Mouse (Mus musculus): ENCODE measurements at regions not wholly inside any gene's neighbourhood (a gene's known extent, or its start where the extent isn't known, plus 50 kb on each side); places are given as distances from the start of the nearest gene placed in this dataset.
A peak's percentile ranks its signal among the peaks of the same experiment; 100 is the strongest.

DNA sequence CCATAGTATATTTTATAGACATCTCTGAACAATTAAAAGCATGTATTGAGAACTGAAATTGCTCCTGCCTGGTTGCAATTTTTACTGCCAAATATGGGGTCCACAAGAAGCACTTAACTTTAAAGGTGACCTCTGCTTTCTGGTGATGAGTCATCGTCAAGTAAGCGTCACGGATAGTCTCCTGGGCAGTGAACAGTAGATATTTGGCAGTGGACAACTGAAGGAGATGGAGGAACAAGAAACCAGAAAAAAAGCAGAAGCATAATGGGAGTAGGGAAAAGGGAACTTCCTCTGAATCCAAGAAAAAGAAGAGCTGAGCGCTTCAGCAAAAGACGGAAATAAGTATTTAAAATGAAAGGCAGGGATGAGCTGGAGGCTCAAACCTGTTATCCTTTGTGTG, 199.3 kb downstream of the Sox4 start:
- DNase-seq: no peak

DNA sequence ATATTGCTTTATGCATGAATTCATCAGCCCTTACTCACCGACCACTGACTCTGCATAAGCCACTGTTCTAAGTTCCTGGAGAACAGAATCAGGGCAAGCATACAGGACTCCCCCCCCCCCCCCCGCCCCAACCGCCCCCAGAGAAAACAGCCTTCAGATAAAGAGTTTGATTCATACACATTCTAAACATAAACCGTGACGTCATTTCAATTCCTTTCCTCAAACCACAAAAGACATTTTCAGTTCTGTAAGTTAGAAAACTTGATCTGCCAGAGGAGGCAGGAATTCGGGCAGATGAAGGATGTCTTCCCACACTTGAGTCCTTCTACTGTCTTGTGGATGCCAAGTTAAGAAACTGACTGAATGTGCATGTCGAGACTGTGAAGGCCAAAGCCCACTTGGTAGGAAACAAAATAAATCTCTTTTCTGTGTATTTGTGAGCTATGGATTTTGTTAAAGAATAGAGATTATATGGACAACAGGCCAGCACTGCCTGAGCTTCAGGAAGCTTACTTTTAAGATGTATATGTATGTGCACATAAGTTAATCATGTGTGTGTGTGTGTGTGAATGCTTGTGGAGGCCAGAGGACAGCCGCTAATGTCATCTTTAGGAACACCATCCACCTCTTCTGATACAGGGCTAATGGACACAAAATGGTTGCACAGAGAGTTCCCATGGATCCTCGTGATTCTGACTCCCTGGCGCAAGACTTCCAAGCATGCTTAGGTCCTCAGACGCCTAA, 202.4 kb downstream of the Sox4 start:
- DNase-seq: no peak

DNA sequence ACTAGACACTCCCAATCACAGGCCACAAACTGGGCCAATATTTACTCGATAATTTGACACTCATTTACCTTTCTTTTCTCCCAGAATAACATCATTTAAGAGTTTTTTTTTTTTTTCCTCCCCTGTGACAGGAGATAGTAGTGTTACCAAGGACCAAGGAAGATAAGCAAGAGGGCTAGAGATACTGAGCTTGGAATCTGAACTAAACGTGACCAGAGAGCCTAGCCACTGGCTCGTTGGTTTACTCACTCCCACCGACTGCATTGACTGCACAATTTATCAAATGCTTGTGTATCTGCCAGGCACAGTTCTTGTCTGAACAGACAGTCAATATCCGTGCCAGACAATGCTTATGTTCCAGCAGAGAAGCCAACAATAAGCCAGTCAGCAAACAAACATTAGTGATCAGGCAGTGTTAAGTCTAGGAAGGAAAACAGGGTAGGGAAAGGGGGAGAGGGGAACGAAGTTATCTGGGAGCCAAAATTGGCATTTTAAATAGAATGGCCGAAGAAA, 213.3 kb downstream of the Sox4 start:
- no peak for DNase-seq

DNA sequence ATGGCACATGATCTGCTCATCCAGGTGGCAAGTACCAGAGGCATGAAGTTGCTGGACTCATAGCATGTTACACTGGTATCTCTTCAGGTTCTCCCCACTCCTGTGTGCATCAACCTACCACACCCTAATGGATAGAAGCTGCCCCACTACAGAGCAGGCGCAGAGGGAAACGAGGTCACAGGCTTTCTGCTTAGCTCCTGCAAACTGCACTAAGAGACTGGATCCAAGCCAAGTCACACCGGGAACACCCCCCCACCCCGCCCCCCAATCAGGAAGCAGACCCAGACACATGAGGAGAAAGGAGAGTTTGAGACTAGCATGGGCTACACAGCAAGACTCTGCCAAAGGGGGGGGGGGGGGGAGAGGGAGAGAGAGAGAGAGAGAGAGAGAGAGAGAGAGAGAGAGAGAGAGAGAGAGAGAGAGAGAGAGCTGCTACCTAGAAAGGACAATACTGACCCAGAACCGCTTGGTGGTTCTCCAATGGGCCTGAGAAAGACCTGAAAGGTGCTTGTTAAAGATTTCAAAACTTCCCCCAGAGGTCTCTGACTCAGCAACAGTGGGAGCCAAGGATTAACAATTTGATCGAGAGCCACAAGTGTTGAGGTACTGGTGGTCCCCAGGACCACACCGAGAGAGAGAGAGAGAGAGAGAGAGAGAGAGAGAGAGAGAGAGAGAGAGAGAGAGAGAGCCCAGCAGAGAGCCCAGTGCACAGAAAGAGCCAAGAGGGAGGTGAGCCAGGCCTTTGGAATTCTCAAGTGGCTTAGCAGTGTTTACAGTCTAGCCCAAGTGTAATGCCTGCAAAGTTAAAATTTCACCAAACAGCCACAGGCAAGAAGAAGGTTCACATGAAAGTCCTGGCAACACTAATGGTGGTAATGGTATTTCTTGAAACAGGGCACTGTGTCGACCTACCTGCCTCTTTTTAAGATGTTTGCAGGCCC, 215.1 kb downstream of the Sox4 start:
- DNase-seq: no peak

DNA sequence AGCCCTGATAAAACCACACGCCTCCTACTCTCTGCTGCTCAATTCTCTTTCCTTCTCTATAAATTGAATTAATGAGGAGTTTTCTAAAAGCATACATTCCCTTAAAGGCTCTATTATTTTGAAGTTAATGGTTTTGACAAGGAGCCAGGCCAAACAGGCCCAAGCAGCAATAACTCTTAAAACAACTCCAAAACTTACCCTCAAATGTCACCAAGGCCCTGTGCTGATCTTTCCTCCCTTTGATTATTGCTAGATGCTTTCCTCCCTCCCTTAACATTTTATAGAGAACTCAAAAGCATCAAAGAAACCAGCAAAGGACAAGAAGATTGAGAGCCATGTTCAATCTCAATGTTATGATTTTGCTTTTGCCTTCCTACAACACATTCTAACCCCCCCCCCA, 221.0 kb downstream of the Sox4 start:
- no peak for DNase-seq

DNA sequence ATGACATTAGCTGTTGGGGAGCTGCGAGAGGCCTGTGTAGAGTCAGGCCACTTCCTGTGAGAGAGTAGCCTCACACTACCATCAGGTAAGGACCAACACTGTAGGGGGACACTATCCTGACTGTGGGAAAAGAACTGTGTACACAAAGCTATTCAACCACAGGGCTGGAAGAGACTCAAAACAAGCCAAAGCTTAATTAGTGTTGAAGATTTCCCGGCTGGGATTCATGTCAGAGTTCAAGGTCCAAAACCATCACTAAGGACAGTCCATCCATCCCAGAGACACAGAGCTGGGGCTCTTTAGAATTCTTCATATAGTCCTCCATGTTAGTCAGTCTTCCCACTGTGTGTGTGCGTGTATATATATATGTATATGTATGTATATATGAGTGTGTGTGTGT, 221.5 kb downstream of the Sox4 start:
- DNase-seq: no peak

DNA sequence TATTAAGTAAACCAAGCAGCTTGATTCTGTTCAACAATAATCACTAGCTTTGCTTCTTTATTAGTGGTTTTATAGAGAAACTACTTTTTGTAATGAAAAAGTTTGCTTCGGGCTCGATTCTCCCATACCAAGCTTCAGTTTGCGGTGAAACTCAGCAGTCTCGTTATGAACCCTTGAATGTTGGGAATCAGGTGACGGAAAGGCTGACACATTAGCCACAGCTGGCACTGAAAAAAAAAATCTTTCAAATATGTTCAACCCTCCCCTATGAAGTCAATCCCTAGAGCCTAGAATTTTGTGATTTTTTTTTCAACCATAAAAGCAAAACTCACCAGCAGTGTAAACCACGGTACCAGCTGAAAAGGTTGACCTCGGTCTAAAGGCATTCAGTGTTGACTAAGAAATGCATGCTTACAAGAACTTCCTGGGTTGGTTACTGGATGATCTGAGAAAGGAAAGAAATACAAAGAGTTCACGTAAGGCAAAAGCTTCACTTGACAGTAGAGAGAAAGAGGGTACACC, 223.4 kb downstream of the Sox4 start:
- DNase-seq: no peak

DNA sequence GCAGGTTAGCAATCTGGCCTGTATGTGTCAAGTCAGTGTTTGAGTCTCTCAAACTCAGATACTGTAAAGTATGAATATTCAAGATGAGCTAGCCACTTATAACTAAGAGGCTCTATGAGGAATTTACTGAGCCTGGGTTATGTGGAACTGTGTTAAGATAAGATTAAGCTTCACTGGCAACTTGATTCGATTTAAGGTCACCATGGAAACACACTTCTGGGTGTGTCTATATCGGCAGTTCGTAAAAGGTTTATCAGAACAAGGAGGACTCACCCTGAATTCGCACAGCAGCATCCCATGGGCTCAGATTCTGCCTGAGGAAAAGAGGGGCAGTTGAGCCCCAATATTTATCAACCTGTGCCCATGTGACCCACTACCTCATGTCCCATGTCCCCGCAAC, 224.7 kb downstream of the Sox4 start:
- no peak for DNase-seq

DNA sequence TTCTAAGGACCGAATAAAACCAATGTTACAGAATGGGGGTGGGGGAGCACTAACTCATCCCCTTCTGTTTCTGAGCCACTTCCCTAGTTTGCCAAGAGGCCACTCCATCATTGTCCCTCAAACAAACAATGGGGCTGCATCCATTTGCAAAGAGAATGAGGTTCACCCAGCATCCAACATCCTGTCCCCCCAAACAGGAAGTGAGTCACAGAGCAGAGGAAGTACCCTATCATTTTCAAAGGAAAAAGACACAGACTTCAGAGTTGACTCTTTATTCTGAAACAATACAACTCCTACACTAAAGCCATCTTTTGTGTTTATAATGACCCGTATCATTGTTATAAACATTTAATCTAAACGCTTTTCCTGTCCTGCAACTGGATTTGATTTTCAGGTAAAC, 229.2 kb downstream of the Sox4 start:
- peak; percentile 41 for DNase-seq

DNA sequence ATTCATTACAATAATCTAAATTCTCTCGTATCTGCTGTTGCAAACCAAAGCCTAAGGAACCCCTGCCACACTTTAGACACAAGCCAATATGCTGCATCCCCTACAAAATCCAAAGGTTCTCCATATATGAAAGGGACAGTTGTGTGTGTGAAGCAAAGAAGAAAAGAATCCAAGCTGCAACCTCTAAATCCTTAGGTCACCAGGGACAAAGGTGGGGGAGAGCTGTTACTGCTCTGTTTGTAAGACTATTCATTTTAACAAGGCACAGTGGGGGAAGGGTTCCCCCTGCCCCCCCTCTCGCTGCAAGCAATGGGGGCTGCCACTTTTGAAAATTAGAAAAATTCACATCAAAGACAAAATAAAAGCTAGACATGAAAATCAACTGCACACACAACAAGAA, 231.4 kb downstream of the Sox4 start:
- no peak for DNase-seq

DNA sequence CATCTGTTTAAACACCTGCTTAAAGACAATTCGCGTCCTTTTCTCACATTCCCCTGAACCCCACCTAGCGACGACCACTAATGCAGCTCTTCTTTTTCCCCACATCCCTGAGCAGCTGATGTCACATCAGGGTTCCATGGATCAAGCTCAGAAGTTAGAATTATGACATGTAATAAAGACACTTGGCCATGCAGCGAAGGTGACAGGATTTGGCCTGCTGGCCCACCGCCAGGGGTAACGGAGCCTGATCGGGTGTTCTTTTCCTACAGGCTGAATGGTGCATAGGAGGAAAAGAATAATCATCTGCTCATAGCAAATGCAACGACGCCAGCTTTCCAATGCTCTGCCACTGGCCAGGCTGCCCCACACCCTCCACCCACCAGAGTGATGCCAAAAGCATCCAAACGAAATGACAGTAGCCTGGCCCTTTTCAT, 231.9 kb downstream of the Sox4 start:
- no peak for DNase-seq

DNA sequence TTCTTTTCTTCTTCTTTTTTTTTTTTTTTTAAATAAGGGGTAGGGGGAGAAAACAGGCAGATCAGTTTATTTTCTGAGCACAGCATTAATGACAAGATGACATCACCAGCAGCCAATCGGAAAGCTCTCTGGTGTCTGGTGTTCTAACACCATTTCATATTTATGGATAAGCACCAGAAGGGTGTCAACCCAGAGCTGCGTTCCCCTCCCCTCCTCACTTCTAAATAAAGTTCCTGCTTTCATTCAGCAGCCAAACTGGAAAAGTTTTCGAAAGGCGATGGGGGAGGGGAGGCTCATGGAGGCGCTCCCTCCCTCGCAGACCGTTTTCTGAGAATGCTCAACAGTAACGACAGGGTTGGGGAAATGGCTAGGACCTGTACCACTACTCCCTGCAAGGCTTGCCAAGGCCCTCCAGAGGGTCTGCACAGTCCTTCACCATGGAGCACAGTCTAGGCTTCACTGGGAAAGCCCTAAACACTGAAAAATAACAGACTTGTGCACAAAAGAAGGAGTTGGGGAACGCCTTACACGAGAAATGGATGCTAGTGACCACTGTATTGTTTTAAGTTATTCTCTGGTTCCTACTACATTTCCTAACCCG, 232.8 kb downstream of the Sox4 start:
- DNase-seq: no peak

DNA sequence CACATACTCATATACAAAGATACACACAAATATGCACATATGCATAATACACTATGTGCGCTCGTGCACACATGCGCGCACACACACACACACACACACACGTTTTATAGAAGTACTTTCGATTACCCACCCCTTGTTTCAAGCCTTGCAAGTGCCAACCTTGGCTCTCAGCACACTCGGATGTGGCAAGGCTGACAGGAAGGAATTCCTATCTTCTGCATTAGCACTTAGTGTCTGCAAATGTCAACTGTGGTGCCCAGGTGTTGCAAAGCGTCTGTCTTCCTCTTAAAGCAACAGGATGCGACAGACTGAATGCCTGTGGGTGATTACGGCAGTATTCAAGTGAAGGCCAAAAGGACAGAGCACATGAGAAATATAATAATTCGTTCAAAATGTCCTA, 233.3 kb downstream of the Sox4 start:
- no peak for DNase-seq

DNA sequence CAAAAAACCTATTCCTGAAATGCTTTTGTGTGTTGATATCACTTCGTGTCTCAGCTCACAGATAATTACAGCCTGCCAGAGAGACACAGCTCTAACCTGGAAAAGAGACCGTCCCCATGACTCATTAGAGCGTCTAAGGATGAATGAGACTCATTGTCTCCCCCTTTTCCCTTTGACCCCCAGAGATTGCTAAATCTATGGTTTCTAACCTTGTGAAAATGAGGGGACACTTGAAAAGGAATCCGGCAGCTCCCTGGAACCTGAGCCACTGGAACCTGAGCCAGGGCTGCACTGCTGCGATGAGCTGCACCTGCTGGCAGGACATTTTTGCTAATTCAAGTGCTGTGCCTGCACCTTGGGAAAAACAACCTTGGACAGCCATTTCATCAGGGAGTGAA, 234.6 kb downstream of the Sox4 start:
- DNase-seq: no peak

DNA sequence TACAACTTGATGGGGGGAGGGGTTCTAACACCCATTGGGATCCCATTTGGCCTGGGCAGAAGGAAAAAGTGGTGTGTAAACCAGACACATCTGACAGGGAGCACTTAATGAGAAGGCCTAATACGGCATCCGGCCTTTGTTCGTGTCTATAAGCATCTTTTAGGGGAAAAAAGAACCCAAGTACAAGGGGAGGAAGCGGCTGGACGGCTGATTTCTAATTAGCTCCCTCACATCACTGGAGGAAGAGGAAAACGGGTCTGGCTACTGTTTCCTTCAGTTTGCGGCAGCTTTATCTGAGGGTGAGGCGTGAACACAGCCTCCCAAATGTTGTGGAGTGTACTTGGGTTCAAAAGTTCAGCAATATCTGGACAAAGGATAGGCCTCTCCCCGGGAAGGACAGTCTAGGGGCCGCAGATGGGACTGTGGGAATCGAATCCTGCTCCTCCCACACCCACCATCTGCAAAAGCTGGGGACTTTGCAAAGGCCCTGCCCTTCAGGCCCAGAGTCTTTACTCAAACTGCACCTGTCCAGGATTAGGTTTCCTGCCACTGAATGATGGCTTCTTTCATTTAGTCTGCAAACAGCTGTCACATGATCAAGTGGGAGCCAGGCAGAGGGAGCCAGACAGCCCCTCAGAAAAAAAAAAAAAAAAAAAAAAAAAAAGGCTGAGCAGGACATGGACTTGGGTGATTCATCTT, 235.2 kb downstream of the Sox4 start:
- peak; percentile 19 for DNase-seq

DNA sequence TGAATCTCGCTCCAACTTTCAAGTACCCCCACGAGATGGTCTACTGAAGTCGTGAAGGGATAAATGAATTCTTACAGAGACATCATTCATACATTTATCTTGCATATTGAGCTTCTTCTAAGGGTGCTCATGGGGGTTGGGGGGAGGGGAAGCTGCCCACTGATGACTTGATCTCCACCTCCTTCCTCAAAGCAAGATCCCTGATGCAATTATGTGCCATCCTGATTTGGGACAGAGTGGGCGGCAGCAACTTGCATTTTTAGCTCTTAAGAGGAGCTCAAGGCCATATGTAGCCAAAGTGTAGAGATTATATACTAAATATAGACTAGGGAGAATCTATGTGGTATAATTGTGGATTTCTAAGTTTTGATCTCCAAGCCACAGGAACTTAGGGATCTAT, 236.1 kb downstream of the Sox4 start:
- no peak for DNase-seq

DNA sequence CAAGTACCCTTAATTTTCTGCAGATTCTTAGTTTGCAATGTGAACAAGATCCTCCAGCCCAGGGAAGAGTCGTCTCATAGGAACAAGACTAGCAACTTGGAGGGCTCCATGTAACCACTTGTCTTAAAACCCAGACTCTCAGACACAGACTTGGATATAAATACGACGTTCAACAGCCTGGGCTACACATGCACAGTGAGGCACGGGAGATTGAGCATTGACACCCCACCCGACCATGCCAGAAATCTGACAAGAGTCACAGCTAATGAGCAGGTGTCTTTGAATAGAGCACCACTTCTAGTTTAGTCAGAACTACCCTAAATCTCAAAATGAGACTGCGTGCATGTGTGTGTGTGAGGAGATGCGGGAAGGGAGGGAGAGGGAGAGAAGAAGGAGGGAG, 243.5 kb downstream of the Sox4 start:
- no peak for DNase-seq

DNA sequence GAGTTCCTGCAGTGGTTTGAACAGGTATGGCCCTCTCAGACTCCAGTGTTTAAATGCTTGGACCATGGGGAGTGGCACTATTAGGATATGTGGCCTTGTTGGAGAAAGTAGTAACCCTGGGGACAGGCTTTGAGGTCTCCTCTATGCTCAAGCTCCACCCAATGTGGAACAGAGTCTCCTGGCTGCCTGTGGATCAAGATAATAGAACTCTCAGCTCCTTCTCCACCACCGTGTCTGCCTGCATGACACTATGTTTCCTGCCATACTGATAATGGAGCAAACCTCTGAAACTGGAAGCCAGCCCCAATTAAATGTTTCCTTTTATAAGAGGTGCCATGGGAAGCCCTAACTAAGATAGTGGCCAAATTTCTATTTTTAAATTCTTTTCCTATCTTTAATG, 252.2 kb downstream of the Sox4 start:
- no peak for DNase-seq

DNA sequence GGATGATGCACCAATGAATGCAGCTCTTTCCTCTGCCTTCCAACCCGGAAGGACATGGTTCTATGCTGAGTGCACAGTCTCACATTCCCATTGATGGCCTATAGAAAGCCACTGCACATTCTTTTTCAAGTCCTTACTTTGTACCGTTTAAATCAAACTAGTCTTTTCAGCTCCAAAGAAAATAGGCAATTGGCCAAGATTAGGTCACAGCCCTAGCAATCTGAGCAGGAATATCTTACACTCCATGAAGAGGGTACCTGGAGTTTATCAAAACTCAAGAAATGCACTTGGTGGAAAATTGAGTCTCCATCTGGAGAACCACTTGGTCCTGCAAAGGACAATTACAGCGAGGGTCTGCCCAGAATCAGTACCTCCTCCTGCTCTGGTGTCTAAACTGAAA, 253.4 kb downstream of the Sox4 start:
- no peak for DNase-seq

DNA sequence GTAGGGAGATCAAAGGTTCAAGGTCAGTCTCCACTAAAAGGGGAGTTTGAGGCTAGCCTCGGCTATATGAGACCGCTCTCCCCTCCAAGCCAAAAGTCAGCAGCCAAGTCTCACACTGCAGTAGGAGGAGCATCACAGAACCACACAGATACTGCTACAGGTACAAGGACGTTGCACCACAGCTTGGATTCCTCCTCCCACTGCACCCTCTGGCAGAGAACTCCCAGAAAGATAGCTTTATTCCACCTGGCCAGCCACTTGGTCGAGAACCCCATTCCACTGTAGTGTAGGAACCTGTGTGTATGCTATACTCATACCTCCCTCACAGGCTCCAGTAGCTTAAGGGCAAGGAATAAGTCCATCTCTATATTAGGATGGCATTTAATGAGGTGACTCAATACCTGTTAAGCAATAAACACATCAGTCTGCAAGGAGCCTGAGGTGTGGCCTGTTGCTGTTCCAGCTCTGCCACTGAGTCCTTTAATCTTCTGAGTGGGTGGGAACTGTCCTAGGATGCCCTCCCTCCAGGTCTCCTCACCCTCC, 254.0 kb downstream of the Sox4 start:
- no peak for DNase-seq

DNA sequence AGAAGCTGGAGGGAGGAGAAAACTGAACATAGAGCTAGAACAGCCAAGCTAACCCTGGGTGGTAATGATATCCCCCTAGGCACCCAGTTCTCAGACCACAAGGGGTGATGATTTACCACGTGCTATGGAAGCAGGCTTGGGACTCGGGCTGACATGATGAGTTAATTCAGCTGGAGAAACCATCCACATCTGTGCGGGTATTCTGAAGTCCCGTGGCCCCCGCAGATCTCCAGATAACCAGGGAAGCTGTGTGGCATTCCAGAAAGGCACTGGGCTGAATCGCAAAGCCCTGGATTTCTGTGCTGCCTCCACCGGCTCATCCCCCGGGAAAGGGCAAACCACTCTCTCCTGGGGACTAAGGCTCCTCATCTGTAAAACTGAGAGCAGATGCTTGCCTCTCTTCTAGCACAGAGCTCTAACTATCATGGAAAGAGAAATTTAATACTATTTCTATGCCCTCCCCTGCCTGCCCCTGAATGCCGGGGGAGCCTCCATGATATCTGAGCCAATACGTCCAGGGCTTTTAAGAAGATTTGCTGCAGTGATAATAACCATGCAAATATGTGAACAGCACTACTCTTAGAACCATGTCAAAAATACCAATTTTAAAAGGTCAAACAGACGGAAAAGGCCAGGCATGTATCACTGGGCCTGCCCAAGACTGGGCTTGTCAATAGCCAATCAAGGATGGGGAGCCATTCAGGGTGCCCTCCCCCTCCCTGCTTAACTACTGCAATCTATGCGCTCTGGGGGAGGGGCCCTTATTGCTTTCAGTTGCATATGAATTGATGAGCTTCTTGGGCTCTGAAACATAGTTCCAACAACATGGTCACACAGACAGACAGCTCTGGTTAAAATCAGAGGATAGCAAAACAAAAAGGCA, 255.5 kb downstream of the Sox4 start:
- DNase-seq: no peak

Measured in adrenal gland, adult 2 months (tissue).